In genomic region chr5:49524394-49525241, GRCm38 (mm10) we compare ENCODE assay signal across 7 mouse cellular contexts. TPM values are rescaled to one million over a fixed set of nuclear protein-coding genes. Genes with fewer than 3 reads are reported as not detected.
DNase-seq lines count a peak whose midpoint lies in the region; ATAC-seq and TF ChIP-seq lines count a peak whose summit lies in the region.

TSS of gene Kcnip4 (minus strand) at chr5:49524907.

- no peaks in the 10 kb centered on the region for H3K27me3 ChIP-seq in cerebellum, adult 2 months (ENCODE audit: control insufficient read depth, insufficient read depth, low read length)
- H3K27me3 ChIP-seq in forebrain, postnatal 0 days (ENCODE audit: insufficient read depth, low read length) = no peaks in the 10 kb centered on the region; the same call in 1 of the 2 replicates
- peaks cover 5% of the 10 kb centered on the region; the same call in 1 of the 2 replicates for H3K27me3 ChIP-seq in midbrain, embryonic 16.5 days (ENCODE audit: control insufficient read depth, insufficient read depth, low read depth, low read length)

- WGBS in cerebellum, adult 2 months = 1% methylated on average over 47 of the region's 50 CpGs
- 1% methylated on average over 48 of the region's 50 CpGs for WGBS in forebrain, postnatal 0 days
- WGBS in midbrain, embryonic 16.5 days = 2% methylated on average over 46 of the region's 50 CpGs

- H3K4me1 ChIP-seq in cerebellum, adult 2 months (ENCODE audit: control insufficient read depth, insufficient read depth, low read length) = peaks cover 7% of the 10 kb centered on the region; the same call in 1 of the 2 replicates
- no peaks in the 10 kb centered on the region for H3K4me1 ChIP-seq in forebrain, postnatal 0 days (ENCODE audit: insufficient read depth)
- no peaks in the 10 kb centered on the region; the same call in 1 of the 2 replicates for H3K4me1 ChIP-seq in midbrain, embryonic 16.5 days (ENCODE audit: control insufficient read depth, insufficient read depth, low read length)

- H3K9me3 ChIP-seq in forebrain, postnatal 0 days (ENCODE audit: low read length) = no peaks in the 10 kb centered on the region
- no peaks in the 10 kb centered on the region for H3K9me3 ChIP-seq in midbrain, embryonic 16.5 days (replicated peaks; ENCODE audit: control insufficient read depth, low read length, poor library complexity, severe bottlenecking)

- peak within 1 kb of the TSS; percentile 76 for H3K9ac ChIP-seq in forebrain, postnatal 0 days
- H3K9ac ChIP-seq in midbrain, embryonic 16.5 days (ENCODE audit: low read depth, low read length) = peak within 1 kb of the TSS; percentile 76

- H3K27ac ChIP-seq in cerebellum, adult 2 months (ENCODE audit: insufficient read depth, low read length) = peak within 1 kb of the TSS; percentile 99
- no peak within 1 kb of the TSS; the same call in 1 of the 2 replicates for H3K27ac ChIP-seq in forebrain, postnatal 0 days (ENCODE audit: low read depth, low read length)
- H3K27ac ChIP-seq in midbrain, embryonic 16.5 days (ENCODE audit: low read length) = no peak within 1 kb of the TSS

- TF ChIP-seq CTCF in cerebellum, adult 2 months (IDR thresholded peaks at IDR 0.05; ENCODE audit: borderline replicate concordance, insufficient read depth, low read depth, low read length) = 0 out of 2 replicates have a peak, but pooled peaks have one; percentile 20
- TF ChIP-seq CTCF in forebrain, postnatal 0 days (IDR thresholded peaks at IDR 0.05; ENCODE audit: low read depth) = peak; percentile 63

- peak; percentile 65 for DNase-seq in adrenal gland, adult 2 months
- DNase-seq in cerebellum, adult 2 months = peak; percentile 90 to 92
- peak; percentile 82 for DNase-seq in forebrain, postnatal 0 days
- DNase-seq in kidney, adult 11 months = peak; percentile 3
- peak; percentile 86 to 87 for DNase-seq in left cerebral cortex, postnatal 25 days (ENCODE audit: low spot score in 2 of 2)
- DNase-seq in testis, postnatal 14 days (ENCODE audit: low spot score) = peak; percentile 12

- intact Hi-C loops in left cerebral cortex, postnatal 25 days (cut with DNase I) = loop anchor here (2.0 to 5.0 kb wide), 3 partner anchors 126 to 438 kb away; no protein-coding TSS in a partner anchor

- peak within 1 kb of the TSS; percentile 90 for H3K4me3 ChIP-seq in cerebellum, adult 2 months (replicated peaks; ENCODE audit: insufficient read depth, low read depth, low read length)
- peak within 1 kb of the TSS; percentile 74 for H3K4me3 ChIP-seq in forebrain, postnatal 0 days (ENCODE audit: low read depth, low read length)
- H3K4me3 ChIP-seq in midbrain, embryonic 16.5 days (ENCODE audit: low read depth, low read length) = peak within 1 kb of the TSS; percentile 64

- H3K36me3 ChIP-seq in forebrain, postnatal 0 days (ENCODE audit: insufficient read depth) = no peaks in the 10 kb centered on the region
- H3K36me3 ChIP-seq in midbrain, embryonic 16.5 days (ENCODE audit: control insufficient read depth, insufficient read depth, low read length) = no peaks in the 10 kb centered on the region

- peak within 1 kb of the TSS; percentile 97 for H3K4me2 ChIP-seq in forebrain, postnatal 0 days (ENCODE audit: low read depth)
- H3K4me2 ChIP-seq in midbrain, embryonic 16.5 days (ENCODE audit: low read length) = peak within 1 kb of the TSS; percentile 93

- TF ChIP-seq POLR2A in cerebellum, adult 2 months (IDR thresholded peaks at IDR 0.05; ENCODE audit: borderline replicate concordance, insufficient read depth, low read length) = 0 out of 2 replicates have a peak, but pooled peaks have one; percentile 26

- ATAC-seq in forebrain, postnatal 0 days = peak; percentile 93
- peak; percentile 92 for ATAC-seq in midbrain, embryonic 16.5 days

RNA-seq across cellular contexts. Expression of gene Kcnip4, which starts in this region (rescaled TPM):
- 1 to 10 TPM; 1.8 to 2.3 TPM for total RNA-seq in adrenal gland, adult 2 months (2021)
- polyA plus RNA-seq in adrenal gland, adult 2 months (2012; rRNA removed) = 0.17 and 0.40 TPM in 2 replicates
- polyA plus RNA-seq in cerebellum, adult 2 months (2012; rRNA removed) = 93.6 and 105 TPM in 2 replicates
- 11.9 and 14.3 TPM in 2 replicates for total RNA-seq in forebrain, postnatal 0 days (2014; rRNA removed)
- 18.6 and 21.2 TPM in 2 replicates for polyA plus RNA-seq in forebrain, postnatal 0 days (2015; fragmentation: Nextera tagmentation; extraction: Ambion mirVana)
- 10 to 100 TPM; 61.0 to 62.2 TPM for total RNA-seq in left cerebral cortex, postnatal 25 days (2021)
- 19.7 and 22.7 TPM in 2 replicates for polyA plus RNA-seq in midbrain, embryonic 16.5 days (2015; fragmentation: Nextera tagmentation; extraction: Ambion mirVana)

Comparison
In these comparisons a context has a peak if more than half of its experiments do, and no peak if none do; other contexts are left out.
1. RNA of gene Kcnip4 (polyA plus RNA-seq): 93.6 to 105 TPM in cerebellum, adult 2 months, 19.7 to 22.7 TPM in midbrain, embryonic 16.5 days and 18.6 to 21.2 TPM in forebrain, postnatal 0 days; 0.17 to 0.40 TPM in adrenal gland, adult 2 months; every median in the first group is over 10 times any median in the second.
2. DNase-seq: peak in every context shown above with its lines; median percentile 91 in cerebellum, adult 2 months; 86 in left cerebral cortex, postnatal 25 days; 82 in forebrain, postnatal 0 days; 65 in adrenal gland, adult 2 months; 12 in testis, postnatal 14 days; 3 in kidney, adult 11 months.
3. Peak in every context shown above with its lines, with median percentiles within 50 percentile points of each other: H3K4me3 ChIP-seq.